Mouse (Mus musculus): ENCODE data around the gene Atp6v1c2. TPM values are rescaled to one million over a fixed set of nuclear protein-coding genes. Genes with fewer than 3 reads are reported as not detected.
A peak's percentile ranks its signal among the peaks of the same experiment; 100 is the strongest.

Atp6v1c2 gene
- polyA plus RNA-seq, 1 experiment from 2014 or later = 0.62 TPM

DNA sequence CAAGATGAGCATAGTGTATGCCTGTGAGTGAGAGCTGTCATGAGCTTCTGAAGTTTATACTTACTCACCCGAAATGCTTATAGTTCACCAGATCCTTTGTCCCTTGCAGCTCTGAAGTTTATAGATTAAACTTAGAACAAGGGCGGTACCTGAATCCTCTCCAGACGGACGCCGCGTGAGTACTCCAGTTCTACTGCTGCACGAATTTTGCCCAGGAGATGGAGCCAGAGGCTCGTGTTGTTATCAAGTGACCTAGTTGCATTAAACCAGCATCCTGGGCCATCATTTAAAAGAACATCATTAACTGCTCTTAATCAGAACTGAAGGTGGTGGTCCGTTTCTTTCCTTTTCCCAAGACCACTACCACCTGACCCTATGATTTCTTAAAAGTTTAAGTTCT, 29.8 kb upstream of the Atp6v1c2 start:
- no peaks in the 10 kb centered on the region for H3K9me3 ChIP-seq
- H3K4me1 ChIP-seq (replicated peaks) = peaks cover 6% of the 10 kb centered on the region; the same call in 1 of the 2 replicates
- WGBS = 92% methylated on average over 9 of the region's 9 CpGs
- no peak overlapping the region for H3K4me3 ChIP-seq (replicated peaks)
- peaks cover 87% of the 10 kb centered on the region for H3K36me3 ChIP-seq
- no peak overlapping the region for H3K4me2 ChIP-seq (replicated peaks)
- no peak for ATAC-seq
- H3K27ac ChIP-seq = no peak overlapping the region
- H3K27me3 ChIP-seq = no peaks in the 10 kb centered on the region
- H3K9ac ChIP-seq (replicated peaks) = no peak overlapping the region

DNA sequence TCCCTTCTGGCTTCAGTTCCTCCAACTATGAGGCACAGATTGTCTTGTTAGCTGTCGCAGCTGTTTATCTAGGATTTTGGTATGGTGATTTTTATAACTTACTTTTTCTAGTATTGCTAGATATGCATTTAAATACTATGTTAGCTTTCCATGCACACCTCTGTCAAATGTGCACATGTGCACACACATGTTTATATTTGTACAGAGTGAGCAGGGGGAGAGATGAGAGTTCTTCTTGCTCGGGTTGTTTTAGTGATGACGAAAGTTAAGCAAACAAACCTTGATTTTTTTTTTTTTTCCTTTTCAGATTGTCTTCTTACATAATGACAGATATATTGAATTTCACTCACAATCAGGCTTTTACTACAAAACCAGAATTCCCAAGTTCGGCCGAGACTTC, 28.6 kb upstream of the Atp6v1c2 start:
- no peaks in the 10 kb centered on the region for H3K9me3 ChIP-seq
- H3K9ac ChIP-seq (replicated peaks) = no peak overlapping the region
- WGBS = 98% methylated on average over 5 of the region's 5 CpGs
- no peaks in the 10 kb centered on the region for H3K27me3 ChIP-seq
- H3K4me2 ChIP-seq (replicated peaks) = no peak overlapping the region
- H3K4me1 ChIP-seq (replicated peaks) = peaks cover 6% of the 10 kb centered on the region; the same call in 1 of the 2 replicates
- peaks cover 88% of the 10 kb centered on the region for H3K36me3 ChIP-seq
- no peak overlapping the region for H3K4me3 ChIP-seq (replicated peaks)
- no peak for ATAC-seq
- H3K27ac ChIP-seq = no peak overlapping the region

DNA sequence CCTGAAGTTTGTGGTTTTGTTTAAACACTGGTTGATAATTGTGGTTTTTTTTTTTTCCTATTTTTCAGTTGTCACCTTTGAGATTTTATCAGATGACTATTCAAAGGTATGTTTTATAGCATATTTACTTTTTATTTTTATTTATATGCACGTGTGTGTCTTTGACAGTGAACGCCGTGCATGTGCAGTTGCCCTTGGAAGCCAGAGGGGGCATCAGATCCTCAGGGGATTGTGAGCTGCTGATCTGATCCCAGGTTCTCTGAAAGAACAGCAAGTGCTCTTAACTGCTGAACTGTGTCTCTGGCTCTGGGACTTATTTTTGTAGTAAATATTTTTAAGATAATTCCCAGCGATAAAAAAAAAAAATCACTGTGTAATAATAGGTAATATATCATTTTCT, 27.7 kb upstream of the Atp6v1c2 start:
- 82% methylated on average over 4 of the region's 4 CpGs for WGBS

DNA sequence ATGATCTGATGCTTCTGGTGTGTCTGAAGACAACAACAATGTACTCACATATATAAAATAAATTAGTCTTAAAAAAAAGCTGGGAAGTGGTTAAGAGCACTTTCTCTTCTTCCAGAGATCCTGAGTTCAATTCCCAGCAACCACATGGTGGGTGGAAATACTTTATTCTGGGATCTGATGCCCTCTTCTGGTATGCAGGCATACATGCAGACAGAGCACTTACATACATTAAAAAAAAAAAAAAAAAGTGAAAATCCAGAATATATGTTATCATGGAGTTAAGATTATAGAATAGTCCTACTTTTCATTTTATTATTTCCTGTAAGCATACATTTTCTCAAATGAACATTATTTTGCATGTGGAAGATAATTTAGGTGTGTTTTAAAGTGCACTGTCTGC, 20.9 kb upstream of the Atp6v1c2 start:
- Histone ChIP-seq H3K4me2 (replicated peaks) (no peak overlapping the region), H3K27me3 (no peaks in the 10 kb centered on the region), H3K9me3 (no peaks in the 10 kb centered on the region), H3K36me3 (peaks cover 44% of the 10 kb centered on the region), H3K9ac (replicated peaks) (no peak overlapping the region), H3K4me3 (replicated peaks) (no peak overlapping the region), H3K4me1 (replicated peaks) (peaks cover 17% of the 10 kb centered on the region), H3K27ac (no peak overlapping the region)
- no peak for ATAC-seq

More for the DNA sequence above, 27.7 kb upstream of the Atp6v1c2 start:
- Histone ChIP-seq H3K4me1 (replicated peaks) (peaks cover 6% of the 10 kb centered on the region; the same call in 1 of the 2 replicates), H3K4me2 (replicated peaks) (no peak overlapping the region), H3K27me3 (no peaks in the 10 kb centered on the region), H3K27ac (no peak overlapping the region), H3K4me3 (replicated peaks) (no peak overlapping the region), H3K9me3 (no peaks in the 10 kb centered on the region), H3K36me3 (peaks cover 87% of the 10 kb centered on the region), H3K9ac (replicated peaks) (no peak overlapping the region)
- ATAC-seq = no peak

DNA sequence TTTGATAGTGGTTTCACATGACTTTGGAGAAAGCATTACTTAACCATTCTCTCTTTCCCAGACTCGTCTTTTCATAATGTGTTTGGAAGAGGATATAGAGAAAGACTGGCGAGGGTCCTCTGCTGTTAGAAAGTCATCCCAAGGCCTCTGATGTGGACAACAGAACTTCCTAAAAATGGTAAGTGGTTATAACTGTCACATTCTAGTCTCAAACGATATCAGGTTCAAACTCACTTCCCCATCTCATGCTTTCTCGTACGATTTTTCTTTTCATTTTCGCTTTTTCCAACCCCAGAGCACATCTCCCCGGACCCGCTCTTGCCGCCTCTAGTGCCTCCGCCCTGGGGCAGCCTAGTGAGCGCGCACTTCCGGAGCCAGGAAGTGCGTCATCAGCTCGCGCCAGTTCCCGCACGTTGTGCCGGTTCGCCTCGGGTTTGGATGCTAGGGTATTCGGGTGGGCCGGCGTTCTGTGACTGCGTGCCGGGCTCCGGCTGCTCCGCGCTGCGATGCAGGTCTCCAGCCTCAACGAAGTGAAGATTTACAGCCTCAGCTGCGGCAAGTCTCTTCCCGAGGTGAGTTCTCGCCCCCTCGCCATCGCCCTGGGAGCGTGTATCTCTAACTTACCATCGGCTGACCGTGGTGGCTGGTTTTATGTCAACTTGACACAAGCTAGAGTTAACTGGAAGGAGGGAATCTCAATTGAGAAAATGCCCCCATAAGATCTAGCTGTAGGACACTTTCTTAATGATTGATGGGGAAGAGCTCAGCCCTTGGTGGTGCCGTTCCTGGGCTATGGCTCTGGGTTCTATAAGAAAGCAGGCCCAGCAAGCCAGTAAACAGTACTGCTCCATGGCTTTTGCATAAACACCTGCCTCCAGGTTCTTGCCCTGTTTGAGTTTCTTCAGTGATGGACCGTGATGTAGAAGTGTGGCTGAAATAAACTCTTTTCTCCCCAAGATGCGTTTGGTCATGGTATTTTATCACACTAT, 19.2 kb upstream of the Atp6v1c2 start, which contains the start of gene Nol10:
Gene Nol10 (plus strand): TSS at position 411 of the 989 bp plus-strand sequence.
- Histone ChIP-seq H3K4me3 (replicated peaks) (peak within 1 kb of the TSS; percentile 79), H3K4me2 (replicated peaks) (peak within 1 kb of the TSS; percentile 95), H3K36me3 (peaks cover 26% of the 10 kb centered on the region), H3K9ac (replicated peaks) (peak within 1 kb of the TSS; percentile 81), H3K9me3 (no peaks in the 10 kb centered on the region), H3K27ac (peak within 1 kb of the TSS; percentile 45; the same call in 1 of the 2 replicates), H3K27me3 (no peaks in the 10 kb centered on the region), H3K4me1 (replicated peaks) (peaks cover 17% of the 10 kb centered on the region)
- peak; percentile 98 for ATAC-seq
- whole genome bisulfite sequencing = under 1% methylated on average over 42 of the region's 42 CpGs

DNA sequence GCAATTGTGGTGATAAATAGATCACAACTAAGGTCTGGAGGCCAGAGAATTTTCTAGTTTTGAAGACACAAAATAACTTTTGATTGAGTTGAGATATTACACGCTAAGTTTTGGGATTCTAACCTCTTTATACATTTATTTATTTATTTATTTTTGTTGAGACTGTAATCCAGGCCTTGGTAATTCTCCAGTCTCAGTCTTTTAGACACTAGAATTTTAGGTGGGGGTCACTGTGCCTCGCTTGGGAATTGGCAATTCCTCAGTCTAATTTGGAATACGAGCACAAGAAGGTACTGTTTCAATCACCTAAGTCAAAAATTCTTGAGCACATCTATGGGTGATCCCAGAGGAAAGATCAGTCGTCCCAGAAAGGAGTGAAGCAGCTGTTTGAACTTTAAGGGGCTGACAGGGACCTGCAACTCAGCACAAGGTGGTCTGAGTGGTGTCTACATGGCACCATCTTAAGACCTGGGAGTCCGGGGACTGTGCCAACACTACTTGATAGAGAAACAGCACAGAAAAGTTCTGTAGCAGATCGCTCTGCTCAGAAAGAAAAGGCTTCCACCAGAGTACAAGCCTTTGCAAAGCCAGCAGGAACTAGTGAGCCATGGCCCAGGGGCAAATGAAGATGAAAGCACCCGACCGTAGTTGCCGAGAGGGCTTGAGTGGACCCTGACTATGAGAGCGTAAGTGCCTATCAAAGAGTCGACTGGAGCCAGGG, 18.3 kb upstream of the Atp6v1c2 start:
- Histone ChIP-seq H3K36me3 (peaks cover 19% of the 10 kb centered on the region), H3K27me3 (no peaks in the 10 kb centered on the region), H3K4me1 (replicated peaks) (peaks cover 17% of the 10 kb centered on the region), H3K4me2 (replicated peaks) (peak overlapping the region; percentile 95), H3K4me3 (replicated peaks) (peak overlapping the region; percentile 79), H3K27ac (peak overlapping the region; percentile 45; the same call in 1 of the 2 replicates), H3K9ac (replicated peaks) (peak overlapping the region; percentile 81), H3K9me3 (no peaks in the 10 kb centered on the region)
- WGBS = 32% methylated on average over 11 of the region's 11 CpGs
- peak; percentile 70 for ATAC-seq

DNA sequence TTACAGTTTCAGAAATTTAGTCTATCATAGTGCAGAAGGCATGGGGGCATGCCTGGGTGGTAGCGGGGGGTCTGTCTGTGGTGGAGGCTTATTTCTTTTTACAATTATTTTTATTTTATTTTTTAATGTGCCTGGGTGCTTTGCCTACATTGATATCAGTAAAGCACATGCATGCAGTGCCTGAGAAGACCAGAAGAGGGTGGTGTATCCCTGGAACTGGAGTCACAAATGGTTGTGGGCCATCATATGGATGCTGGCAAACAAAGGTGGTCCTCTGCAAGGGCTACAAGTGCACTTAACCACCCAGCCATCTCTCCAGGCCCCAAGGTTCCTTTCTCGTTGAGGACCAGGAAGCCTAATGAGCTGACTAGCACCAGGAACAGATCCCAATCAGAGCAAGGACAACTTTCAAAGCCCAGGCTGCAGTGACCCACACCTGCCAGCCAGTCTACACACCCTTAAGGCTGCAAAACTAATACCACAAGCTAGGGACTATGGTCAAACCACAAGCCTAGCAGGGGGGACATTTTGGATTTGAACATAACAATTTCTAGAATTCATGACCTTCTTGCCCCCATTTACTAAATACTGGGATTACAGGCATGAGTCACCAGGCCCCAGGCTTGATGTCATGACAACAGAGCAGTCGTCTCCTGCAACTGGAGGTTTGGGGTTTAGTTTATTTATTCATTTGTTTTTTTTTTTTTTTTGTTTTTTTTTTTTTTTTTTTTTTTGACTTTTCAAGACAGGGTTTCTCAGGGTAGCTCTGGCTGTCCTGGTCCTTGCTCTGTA, 10.2 kb upstream of the Atp6v1c2 start:
- Histone ChIP-seq H3K4me3 (replicated peaks) (no peak overlapping the region), H3K27ac (no peak overlapping the region), H3K9me3 (no peaks in the 10 kb centered on the region), H3K27me3 (no peaks in the 10 kb centered on the region), H3K4me1 (replicated peaks) (no peaks in the 10 kb centered on the region), H3K4me2 (replicated peaks) (no peak overlapping the region), H3K36me3 (no peaks in the 10 kb centered on the region), H3K9ac (replicated peaks) (no peak overlapping the region)
- no peak for ATAC-seq
- WGBS = 72% methylated on average over 3 of the region's 3 CpGs

DNA sequence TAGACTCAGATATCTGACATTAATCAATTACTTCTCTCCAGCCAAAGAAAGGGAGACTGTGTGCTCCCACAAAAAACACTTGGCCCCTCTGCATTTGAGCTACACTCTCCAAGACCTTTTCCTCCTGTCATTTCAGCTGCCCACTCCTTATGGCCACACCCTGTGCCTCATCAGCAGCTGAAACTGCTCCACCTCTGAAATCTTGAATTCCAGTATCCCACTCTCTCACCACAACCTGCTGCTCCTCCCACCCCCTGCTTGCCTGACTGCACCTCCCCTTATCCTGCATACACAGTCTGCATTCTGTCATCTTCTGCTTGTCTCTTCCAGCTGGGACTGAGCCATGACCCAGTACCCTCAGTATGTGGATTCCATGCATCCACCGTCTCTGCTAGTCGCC, 9.2 kb upstream of the Atp6v1c2 start:
- Histone ChIP-seq H3K4me1 (replicated peaks) (no peaks in the 10 kb centered on the region), H3K4me3 (replicated peaks) (no peak overlapping the region), H3K27ac (no peak overlapping the region), H3K9me3 (no peaks in the 10 kb centered on the region), H3K36me3 (no peaks in the 10 kb centered on the region), H3K4me2 (replicated peaks) (no peak overlapping the region), H3K9ac (replicated peaks) (no peak overlapping the region), H3K27me3 (no peaks in the 10 kb centered on the region)
- no peak for ATAC-seq
- 80% methylated on average over 2 of the region's 2 CpGs for WGBS

DNA sequence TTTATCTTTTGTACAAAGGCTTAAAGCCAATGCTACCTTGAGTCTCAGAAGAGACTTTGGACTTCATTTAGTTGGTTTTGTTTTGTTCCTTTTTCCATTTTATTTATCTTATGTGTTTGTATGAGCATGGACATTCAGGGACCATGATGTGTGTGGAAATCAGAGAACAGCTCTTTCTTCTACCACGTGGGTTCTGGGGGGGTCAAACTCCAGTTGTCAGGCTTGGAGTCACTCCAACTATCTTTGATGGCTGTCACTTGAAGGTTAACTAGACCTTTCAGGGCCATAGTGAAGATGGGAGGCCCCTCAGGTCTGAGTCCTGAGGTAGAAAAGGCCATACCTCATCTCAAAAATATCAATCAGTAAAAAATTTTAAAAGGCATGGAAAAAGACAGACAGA, 4.3 kb upstream of the Atp6v1c2 start:
- H3K36me3 ChIP-seq = no peaks in the 10 kb centered on the region
- no peak overlapping the region for H3K27ac ChIP-seq
- no peaks in the 10 kb centered on the region for H3K9me3 ChIP-seq
- no peak overlapping the region for H3K9ac ChIP-seq (replicated peaks)
- H3K4me1 ChIP-seq (replicated peaks) = no peaks in the 10 kb centered on the region
- no peak overlapping the region for H3K4me2 ChIP-seq (replicated peaks)
- ATAC-seq = no peak
- H3K27me3 ChIP-seq = no peaks in the 10 kb centered on the region; the same call in 1 of the 2 replicates
- 37% methylated on average over 1 of the region's 1 CpGs for whole genome bisulfite sequencing
- no peak overlapping the region for H3K4me3 ChIP-seq (replicated peaks)

DNA sequence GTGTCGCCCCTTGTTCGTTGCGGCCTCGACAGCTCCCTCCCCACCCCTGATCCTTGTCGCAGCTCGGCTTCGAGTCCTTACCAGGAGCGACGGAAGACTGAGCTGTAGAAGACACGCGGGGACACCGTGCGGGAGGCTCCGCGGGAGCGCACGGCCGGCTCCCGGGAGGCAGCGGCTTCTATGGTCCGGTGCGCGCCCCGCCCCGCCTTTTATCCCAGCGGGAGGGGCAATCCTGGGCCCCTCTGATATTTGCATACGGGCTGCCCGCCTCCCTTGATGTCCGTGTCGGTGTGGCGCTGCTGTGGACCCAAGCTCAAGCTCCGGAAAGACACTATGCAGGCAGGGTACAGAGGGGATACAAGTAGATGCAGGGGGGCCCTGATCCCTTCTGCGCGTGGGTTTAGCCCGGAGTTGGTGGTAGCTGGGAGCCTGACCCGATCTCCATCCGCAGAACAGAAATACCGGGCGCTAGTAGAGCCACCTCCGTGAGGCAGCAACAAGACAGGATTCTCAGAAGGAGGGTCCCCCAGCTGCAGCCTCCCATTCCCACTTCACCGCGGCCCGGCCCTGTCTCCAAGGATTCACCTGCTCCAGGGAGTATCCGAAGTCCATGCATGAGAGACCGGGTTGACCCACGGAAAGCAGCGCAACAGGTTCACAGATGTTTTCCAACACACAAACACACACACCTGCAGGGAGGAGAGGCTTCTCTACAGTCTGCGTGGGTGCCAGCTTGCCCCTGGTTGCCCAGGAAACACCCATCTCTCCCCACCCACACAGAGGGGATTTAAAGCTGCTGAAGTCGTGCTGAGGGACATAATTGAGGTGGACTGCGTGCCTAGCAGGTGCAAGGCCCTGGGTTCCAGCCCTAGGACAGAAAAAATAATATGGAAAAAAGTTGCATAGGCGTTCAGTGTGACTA, 4.3 kb downstream of the Atp6v1c2 start:
- ATAC-seq = peak; percentile 77
- Histone ChIP-seq H3K27me3 (peaks cover 37% of the 10 kb centered on the region), H3K9ac (replicated peaks) (peak overlapping the region; percentile 47), H3K9me3 (no peaks in the 10 kb centered on the region), H3K4me2 (replicated peaks) (peak overlapping the region; percentile 79), H3K36me3 (no peaks in the 10 kb centered on the region), H3K4me3 (replicated peaks) (peak overlapping the region; percentile 48), H3K4me1 (replicated peaks) (peaks cover 14% of the 10 kb centered on the region), H3K27ac (no peak overlapping the region)
- WGBS = 2% methylated on average over 51 of the region's 51 CpGs

DNA sequence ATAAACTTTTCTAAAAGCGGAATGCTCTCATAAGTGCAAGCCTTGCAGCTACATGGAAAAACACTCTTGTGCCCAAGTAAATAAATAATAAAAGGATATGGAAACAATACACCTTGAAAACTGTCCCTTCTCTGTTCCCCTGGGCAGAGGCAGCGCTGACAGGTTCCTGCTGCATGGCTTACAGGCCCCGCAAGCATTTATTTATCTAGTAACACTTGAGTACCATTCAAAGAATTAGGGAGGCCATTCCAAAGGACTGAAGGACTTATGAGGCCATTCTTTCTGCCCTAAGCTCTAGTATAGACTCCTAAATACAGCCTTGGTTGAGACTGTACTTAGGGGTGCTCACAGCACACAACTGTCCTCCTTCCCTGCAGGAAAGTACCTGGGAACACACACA, 10.7 kb downstream of the Atp6v1c2 start:
- peaks cover 14% of the 10 kb centered on the region for H3K27me3 ChIP-seq
- no peaks in the 10 kb centered on the region for H3K36me3 ChIP-seq
- H3K27ac ChIP-seq = no peak overlapping the region
- H3K4me2 ChIP-seq (replicated peaks) = no peak overlapping the region
- no peak for ATAC-seq
- no peaks in the 10 kb centered on the region for H3K4me1 ChIP-seq (replicated peaks)
- H3K9me3 ChIP-seq = no peaks in the 10 kb centered on the region
- H3K4me3 ChIP-seq (replicated peaks) = no peak overlapping the region
- WGBS = 75% methylated on average over 3 of the region's 3 CpGs
- no peak overlapping the region for H3K9ac ChIP-seq (replicated peaks)
